Mouse (Mus musculus) megakaryocyte, embryonic 14.5 days (primary cell): ENCODE results near the gene Mecr.

Experiments
- FLI1 ChIP-seq: IDR thresholded peaks from 2 replicates; pipeline ENCODE4 v1.6.1; 2012; ENCODE audit warnings: low read length, inconsistent platforms, mixed read lengths
- GATA1 ChIP-seq: IDR thresholded peaks from 3 replicates; pipeline ENCODE4 v1.6.1; 2012; ENCODE audit warnings: mixed read lengths, low read length, inconsistent platforms, borderline replicate concordance

DNA sequence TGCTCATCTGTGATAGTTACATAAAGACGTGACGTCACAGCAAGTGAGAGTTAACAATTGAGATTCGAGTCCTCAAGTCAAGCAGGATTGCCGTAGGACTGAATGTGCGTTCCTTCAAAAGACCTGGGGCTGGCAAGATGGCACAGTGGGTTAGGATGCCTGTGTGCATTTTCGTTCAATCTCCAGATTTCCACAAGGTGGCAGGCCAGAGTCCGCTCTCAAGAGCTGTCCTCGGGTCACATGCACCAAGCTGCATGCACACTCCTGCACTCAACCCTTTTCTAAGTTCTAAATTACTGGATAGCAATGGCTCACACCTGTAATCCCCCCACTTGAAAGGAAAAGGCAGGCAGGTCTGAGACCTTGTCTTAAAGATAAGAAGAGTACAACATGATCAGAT, 61.2 kb downstream of the Mecr start:
- TF ChIP-seq GATA1 (no peak), FLI1 (no peak)
